Mouse (Mus musculus): Measurements from ENCODE around the gene Foxp1.

The Foxp1 gene

DNA sequence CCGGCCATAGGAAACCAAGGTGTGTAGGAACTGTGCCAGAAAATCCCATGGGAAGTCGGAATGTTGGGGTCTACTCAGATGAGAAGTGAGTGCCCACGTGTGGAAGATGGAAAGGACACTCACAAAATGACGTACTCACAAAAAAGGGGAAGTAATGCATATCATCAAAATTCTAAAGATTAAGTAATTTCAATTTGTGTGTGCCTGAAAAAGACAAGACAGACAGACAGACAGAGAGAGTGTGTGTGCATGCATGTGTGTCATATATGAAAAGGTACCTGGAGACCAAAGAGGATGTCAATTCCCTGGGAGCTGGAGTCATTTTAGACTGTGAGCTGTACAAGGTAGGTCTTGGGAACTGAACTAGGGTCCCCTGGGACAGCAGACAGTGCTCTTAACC, 444.4 kb downstream of the Foxp1 start:
- DNase-seq, result no peak

DNA sequence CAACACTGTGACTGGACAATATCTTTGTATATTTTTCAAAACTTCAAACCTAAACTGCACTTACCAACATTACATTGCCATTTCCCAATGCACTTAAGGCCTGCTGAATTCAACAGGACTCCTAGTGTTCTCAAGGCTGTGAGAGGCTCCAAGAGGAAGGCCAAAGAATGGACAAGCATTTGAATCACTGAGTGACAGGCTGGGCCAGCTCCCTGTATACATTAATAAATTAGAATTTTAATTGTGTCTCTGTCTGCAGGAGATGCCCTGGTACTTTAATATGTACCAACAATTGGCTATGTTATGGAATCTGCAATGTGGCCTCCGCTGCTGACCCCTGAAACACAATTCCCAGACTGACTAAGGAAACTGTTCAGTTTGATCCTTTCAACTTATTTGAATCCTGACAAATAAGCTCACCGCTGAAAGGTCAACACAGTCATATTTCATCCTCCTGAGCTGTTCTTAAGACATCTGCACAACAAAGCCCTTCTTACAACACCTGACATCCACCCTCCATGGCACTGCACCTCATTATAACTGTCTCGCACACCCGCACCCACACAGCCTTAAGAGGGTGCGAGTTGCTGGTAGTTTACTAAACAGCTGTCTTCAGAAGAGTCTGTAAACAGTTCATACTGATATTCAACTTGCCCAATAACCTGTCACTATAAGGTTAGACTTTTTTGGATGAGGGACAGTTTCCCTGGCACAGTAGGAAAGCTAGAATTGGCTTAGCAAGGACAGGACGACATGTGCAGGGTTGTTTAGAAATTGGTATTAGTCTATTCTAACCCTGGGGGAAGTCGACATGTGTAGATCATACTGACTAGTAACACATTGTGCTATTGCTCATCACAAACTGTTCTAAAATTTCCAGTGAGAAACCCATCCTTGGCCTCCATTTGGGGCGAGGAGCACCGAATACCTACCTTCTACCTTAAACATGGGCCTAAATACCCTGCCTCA, 448.9 kb downstream of the Foxp1 start:
- no peak for DNase-seq

DNA sequence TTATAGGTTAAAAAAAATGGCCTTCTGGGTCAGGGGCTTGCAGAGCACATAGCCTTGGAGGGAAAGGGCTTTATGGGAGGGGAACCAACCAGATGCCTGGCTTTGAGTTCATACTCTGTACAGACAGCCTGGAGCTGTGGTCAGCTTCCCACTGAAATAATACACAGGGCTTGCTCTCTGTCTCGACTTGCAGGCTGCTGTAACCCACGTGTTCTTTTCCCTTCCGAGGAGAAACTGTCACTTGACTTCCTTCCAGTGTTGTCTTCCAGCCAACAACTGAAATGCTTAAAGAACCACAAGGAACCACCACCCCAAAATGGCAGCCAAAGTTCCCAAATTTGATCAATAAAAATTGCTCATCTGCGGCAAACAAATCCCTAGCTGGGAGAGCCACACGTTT, 451.8 kb downstream of the Foxp1 start:
- DNase-seq, result no peak

DNA sequence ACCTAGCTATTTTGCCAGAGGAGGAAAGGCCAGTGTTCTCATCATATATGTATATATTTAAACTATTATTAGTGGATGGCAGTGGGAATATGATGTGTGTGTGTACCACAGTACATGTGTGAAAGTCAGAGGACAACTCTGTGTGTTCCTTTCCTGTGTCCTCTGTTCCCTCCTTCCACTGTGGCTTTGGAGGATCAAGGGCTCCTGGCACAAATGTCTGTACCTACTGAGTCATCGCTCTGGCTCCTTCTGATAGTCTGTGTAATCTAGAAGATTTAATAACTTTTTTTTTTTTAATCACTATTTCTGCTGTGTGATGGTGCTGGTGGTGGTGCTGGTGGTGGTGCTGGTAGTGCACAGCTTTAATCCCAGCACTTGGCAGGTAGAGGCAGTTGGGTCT, 452.8 kb downstream of the Foxp1 start:
- no peak for DNase-seq

DNA sequence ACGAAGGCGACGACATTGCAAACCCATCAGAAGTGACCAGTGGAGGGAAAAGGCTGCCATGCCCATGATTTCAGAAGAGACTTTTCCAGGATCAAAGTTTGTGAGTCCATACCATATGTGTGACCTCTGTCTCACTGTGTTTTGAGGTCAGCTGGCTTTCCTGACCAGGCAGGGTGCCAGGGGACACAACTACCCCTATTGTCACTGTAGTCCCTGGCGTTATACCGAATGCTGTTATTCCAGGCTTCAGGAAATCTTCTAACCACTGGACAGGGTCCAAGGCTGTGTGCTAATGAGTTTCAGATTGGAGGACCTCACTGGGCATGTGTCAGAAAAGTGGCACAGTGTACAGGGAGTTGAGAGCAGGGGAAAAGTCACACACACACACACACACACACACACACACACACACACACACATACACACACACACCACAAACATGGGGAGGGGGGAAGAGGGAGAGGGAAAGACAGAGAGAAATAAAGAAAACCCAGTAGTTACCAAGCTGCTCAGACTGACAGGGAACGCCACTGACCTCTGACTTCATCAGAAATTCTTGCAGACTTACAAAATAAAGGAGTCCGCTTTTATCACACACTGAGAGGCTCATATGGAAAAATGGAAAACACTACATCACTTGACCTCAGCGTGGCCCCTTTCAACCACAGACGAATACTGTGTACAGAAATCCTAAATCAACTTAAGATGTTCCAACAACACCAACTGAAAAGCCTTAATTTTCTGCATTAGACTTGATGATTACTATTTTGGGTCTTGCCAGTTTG, 456.8 kb downstream of the Foxp1 start:
- peak; percentile 39 to 52 for DNase-seq

DNA sequence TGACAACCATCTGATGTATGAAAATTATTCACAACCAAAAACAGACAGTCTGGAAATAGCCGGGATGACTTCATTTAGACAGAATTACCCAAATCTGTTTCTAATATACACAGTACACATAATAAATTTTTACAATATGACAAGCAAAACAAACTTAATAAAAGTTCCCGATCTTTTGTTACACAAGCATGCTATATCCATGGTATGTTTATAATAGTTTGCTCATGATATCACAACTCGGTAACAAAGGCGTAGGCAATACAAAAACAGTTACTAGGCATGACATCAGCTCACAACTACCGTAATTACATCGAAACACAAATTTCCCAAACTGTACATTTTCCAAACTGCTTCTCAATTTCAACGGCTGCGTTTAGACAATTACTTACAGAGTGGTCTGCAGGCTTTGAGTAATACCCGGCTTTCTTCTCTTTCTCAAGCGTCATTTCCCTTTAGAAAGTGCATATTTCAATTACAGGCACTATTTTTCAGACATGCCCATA, 458.5 kb downstream of the Foxp1 start:
- DNase-seq, result no peak

DNA sequence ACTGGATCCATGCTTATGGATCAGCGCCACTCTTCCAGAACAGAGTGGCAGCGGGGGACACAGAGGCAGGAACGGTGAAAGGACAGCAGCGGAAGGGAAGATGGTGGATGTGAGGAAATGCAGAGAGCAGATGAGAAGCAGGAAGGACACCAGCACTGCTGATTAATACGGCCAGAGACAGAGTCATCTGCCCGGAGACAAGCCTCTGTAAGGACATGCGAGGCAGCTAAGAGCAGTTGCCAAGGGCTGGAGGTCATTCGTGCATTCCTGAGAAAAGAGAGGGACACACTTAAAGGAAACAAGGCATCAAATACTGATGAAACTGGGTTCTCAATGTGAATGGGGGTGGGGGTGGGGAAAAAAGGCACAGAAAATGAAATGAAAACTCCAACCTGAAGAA, 459.6 kb downstream of the Foxp1 start:
- no peak for DNase-seq

DNA sequence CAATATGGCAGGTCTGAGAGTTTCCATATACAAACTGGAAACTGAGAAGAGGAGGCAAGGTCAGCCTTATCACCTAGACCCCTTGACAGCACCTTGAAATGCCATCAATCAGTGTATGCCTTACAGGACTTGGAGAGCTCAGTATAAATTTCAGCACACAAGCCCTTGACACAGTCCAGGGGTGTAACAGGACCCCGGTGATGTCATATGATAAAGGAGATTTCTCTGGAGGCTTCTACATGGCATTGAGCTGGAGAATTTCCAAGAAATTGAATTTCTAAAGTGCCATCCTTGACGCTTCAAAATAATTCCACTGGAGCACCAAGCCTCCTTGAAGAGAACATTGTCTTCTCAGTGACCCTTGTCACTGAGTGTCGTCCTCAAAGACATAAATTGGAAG, 463.8 kb downstream of the Foxp1 start:
- no peak for DNase-seq

DNA sequence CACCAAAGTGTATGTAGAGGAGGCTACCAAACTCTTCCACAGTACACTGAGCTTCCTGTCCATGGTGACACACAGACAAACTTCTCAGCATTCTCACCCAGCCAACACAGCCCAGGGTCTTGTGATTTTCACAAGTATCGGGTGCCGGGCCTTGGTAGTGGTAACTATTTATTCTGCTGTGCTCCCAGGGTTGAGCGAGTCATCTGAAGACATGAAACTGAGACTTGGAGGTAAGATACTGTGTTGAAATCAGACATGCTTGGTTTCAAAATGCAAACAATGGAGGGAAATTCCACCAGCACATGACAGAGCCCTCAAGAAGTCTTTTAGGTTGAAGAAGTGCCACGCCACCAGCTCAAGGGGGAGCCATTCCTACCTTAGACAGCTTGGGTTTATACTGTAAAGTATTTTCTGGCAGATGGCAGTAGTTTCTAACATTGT, 465.4 kb downstream of the Foxp1 start:
- no peak for DNase-seq

DNA sequence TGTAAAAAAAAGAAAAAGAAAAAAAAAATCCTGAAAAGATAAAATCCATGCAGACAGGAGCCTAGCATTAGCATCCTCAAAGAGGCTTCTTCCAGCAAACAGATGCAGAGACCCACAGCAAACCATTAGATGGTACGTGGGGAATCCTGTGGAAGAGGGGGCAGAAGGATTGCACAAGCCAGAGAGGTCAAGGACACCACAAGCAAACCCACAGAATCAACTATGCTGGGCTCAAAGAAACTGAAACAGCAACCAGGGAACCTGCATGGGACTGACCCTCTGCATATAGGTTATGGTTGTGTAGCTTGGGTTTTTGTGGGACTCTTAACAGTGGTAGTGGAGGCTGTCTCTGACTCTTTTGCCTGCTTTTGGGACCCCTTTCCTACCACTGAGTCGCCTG, 466.1 kb downstream of the Foxp1 start:
- DNase-seq, result no peak

DNA sequence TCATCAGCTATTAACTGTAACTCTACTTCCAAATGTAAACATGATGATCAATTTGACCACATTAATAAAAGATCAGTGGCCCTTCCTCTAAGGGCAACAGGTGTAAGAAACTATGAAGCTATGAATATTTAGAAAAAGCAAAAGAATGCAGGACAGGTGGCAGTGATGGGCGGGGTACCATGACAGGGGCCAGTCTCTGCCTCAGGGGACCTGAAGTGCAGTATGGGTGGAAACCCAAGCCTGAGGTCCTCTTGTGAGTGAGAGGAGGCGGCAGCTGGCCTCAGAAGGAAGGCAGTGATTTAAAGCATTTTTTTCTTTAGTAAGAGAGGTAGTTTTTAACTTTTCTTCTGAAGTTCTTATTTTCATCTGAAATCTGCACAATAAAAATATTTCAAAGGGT, 468.5 kb downstream of the Foxp1 start:
- no peak for DNase-seq

DNA sequence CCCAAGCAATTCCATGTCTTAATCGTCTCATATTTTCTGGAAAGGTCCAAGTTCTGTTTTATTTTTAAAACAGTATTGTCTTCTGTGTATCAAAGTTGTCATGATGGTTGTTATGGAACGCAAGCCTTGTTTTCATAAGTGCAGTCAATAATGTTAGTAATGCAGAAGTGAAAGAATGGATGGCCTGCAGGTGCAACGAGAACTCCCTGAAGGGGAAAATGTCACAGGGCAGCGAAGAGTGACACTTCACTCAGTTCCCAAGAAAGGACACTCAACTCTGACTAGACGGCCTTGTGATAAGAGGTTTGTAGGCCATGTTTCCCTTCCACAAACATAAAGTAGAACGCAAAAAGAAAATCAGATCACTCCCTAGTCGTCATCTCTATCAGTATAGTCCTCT, 469.4 kb downstream of the Foxp1 start:
- no peak for DNase-seq

DNA sequence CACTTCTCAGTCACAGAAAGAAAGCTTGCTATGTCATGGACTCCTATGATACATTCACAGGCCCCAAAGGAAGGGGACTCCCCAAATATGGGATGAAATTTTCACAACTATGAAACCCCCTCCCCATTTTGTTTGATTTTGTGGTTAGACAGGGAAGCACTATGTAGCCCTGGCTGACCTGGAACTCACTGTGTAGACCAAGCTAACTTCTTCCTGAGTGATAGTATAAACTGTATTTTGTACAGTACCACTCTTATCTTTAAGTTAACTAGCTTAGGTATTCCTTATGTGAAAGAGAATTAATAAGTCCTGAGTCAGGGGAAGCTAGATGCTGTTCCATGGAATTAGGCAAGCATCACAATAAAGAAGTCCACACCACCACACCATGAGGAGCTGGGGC, 470.8 kb downstream of the Foxp1 start:
- DNase-seq, result no peak

DNA sequence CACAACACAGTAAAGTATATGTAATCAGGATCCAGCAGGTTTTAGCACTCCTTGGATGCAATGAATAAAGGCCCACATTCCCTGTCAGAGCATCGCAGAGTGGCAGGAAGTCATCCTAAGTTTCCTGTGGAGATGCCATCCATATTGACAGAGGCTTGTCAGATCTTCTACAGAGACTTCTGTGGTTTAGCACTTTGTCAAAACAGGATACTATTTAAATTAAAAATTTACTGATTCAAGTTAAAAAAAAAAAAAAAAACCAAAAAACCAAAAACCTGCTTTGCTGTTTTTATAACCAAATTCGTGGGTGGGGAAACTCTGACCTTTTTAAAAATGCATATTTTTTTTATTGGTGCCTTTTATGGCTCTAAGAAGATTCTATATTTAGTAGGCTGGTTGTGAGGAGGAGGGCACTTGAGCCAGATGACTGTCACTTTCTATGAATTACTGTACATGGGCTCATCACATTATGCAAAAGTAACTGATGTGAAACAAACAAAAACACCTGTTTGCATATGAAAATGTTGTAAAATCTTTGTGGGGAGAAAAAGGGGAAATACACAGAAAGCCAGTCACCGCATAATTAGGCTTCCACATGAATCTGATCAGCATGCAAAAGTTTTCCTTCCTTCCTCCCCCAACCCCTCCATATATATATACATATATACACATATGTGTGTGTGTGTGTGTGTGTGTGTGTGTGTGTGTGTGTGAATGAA, 472.1 kb downstream of the Foxp1 start:
- no peak for DNase-seq

DNA sequence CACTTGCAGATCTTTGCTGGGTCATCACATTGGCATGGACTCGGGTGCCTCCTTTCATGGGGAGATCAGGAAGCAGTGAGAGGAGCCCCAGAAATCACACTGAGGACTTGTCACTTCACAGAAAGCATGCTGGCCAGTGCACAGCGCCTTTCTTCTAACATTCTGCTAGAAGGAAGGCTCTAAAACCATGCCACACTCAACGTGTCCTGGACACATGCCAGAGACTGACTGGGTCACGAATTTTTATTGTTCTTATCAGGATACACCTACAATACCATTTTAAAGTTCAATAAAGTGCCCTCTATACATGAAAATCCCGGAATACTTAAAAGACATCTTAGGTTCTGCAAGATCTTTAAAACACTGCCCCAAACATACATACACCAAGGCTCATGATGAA, 475.2 kb downstream of the Foxp1 start:
- no peak for DNase-seq

DNA sequence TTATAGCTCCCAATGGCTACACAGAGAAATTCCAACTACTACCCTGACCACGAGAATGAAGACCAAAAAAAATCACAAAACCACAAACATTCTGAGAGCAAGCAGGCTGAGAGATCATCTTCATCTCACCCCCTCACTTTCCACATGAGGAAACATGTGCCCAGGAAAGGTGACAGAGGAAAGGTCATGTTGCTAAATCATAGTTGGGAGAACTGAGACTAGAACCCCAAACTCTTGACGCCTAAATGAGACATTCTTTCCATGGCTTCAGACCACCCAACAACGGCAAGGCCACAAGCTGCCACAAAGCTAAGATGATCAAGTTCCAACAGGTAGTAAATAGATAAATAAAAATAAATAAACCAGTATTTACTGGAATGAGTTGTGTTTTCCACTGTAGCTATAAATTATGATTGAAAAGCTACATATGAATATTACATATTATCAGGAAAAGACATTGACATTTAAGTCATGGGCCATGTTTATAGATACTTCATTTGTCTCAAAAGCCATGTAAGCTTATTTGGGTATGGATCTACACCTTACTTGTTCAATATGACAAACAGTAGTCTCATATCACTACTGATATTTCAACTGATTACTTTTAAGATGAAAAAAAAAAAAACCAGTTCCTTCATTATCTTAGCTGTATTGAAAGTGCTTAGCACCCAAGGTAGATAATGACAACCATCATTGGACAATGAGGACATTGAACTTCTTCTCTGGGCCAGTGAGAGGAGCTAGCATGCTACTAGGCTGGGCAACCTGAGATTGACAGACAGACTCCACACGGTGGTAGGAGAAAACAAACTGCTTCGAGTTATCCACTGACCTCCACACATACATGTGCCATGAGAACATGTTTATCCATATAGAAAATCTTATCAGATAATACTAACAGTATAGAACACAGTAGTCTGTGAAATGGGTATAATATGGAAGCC, 476.4 kb downstream of the Foxp1 start:
- DNase-seq, result no peak

DNA sequence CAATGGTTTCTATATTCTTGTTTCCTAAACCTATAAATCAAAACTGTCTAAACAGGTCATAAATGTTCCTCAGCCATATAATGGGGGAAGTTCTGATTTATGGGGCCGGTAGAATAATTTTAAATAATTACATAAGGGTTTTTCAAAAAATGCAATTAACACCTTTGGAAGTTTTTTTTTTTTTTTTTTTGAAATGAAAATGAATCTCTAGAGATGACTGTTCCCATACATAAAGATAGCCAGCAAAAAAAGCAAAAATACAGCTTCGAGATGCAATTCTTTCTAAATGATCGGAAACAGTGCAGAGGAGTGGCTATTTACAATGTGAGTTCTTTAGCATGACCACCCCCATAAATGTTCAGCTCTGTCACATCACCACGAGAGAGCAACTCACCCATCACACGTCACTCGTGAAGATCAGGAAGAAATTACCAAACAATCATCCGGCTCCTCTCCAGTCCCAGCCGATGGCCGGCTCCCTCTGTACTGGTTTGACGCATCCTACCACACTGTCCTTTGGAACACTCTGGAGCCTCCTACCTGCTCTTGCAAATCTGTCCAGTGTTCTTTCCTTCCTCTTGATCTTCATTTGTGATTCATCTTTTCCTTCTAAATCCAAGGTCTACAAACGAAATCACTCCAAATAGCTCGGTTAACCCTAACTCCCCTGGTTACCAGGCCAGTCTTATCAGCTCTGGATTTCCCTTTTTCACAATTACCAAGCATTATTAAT, 478.4 kb downstream of the Foxp1 start:
- DNase-seq, result no peak

DNA sequence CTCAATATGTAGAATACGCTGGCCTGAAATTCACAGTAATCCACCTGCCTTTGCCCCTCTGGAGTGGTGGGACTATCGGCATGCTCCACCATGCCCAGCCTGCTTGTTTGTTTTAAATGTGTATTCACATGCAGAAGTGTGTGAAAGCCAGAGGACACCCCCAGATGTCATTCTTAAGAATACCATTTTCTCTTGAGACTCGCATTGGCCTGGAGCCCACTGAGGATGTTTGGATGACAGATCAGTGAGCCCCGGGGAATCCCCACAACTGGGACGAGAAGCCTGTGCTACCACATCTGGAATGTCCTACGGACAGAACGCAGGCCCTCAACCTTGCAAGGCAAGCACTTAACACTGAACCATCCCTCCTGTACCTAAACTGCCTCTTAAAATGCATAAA, 479.3 kb downstream of the Foxp1 start:
- DNase-seq, result peak; percentile 46 to 59

DNA sequence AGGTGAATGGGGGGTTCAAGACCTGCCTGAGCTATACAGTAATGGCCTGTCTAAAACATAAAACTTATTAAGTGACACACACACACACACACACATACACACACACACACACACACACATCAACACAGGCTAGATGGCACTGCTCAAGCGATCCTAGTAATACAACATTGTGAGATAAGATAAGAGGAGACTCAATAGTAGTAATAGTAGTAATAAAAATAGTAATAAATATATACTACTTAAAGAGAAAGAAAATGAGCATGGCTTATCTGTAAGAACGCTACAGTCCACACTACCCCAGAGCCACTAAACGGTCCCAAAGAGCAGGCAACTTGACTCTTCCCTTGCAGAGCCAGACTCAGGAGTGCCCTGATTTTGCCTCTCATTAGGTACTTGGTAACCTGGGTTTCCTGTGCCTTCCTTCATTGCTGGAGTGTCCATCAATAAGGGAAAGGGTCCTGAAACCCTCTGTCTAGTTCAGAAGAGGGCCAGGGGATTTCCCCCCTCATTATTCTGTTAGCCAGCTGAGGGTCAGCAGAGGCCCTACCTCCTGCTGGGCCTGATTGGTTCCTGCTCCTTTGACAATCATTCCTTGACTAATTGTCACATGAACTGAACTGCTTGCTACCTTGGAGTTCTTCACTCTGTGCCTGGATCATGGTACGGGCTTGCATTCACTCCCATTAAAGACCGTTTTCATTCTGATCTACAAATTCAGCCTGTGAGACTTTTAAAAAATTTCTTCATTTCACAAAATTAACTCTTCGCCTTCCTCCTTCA, 480.2 kb downstream of the Foxp1 start:
- DNase-seq, result no peak

DNA sequence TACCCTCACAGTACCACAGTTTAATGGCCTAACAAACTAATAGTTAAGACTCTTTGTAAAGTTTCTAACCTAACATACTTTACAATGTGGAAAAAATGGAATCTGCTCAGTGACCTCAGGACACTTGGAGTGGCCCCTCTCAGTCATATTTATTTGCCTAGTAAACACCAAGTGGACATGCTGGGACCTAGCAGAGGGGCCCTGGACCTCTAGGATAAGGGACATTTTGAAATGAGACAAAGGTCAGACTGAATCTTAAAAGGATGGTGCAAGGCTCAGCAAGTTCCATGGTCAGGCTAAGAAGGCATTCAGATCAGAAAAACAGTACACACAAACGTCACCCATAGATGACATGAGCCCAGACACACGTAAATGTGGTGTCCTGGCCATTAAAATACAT, 483.5 kb downstream of the Foxp1 start:
- no peak for DNase-seq

Measured in kidney, postnatal 4 days (tissue).